Mouse (Mus musculus) heart, postnatal 10 days (tissue): ENCODE results near the gene Cir1. TPM values are rescaled to one million over a fixed set of nuclear protein-coding genes. Genes with fewer than 3 reads are reported as not detected.

Experiments used
- DNase-seq, 2 experiments: peaks; one replicate each; pipeline ENCODE4 v3.0.0; 2021
- intact Hi-C: fragments of 180-260 bp; cut with DNase I; formaldehyde crosslinking; loops from one replicate; pipeline ENCODE4 v1.15.1; 2025
- total RNA-seq, 2 experiments: library from RNA; stranded (reverse); gene quantifications; 2 replicates each; pipeline ENCODE4 v1.2.3; 2021

Gene Cir1
- total RNA-seq, 2 experiments from 2014 or later: 13.7 to 14.0 TPM

- no peak for DNase-seq
- intact Hi-C loops: no loop called here
Observed at GRCm38 (mm10) chr2:73302722-73303121, 9.8 kb downstream of the Cir1 start.

- intact Hi-C loops: no loop called here
- no peak for DNase-seq
Observed at GRCm38 (mm10) chr2:73301979-73302378, 10.5 kb downstream of the Cir1 start.

GRCm38 (mm10) chr2:73298841-73299240, 13.7 kb downstream of the Cir1 start:
- DNase-seq: no peak
- intact Hi-C loops: no loop called here

GRCm38 (mm10) chr2:73298154-73298553, 14.3 kb downstream of the Cir1 start:
- intact Hi-C loops: no loop called here
- no peak for DNase-seq

- intact Hi-C loops: no loop called here
- DNase-seq: no peak
Observed at GRCm38 (mm10) chr2:73295023-73295422, 17.5 kb downstream of the Cir1 start.

- no peak for DNase-seq
- intact Hi-C loops: no loop called here
Observed at GRCm38 (mm10) chr2:73291130-73291529, 21.4 kb downstream of the Cir1 start.

GRCm38 (mm10) chr2:73285630-73286029, 26.9 kb downstream of the Cir1 start:
- intact Hi-C loops: no loop called here
- DNase-seq: no peak

- no peak for DNase-seq
- intact Hi-C loops: no loop called here
Observed at GRCm38 (mm10) chr2:73281707-73282106, 30.8 kb downstream of the Cir1 start.

GRCm38 (mm10) chr2:73281048-73281661, 31.3 kb downstream of the Cir1 start:
- intact Hi-C loops: no loop called here
- DNase-seq: no peak

- DNase-seq: no peak
- intact Hi-C loops: no loop called here
Observed at GRCm38 (mm10) chr2:73280356-73281047, 32.0 kb downstream of the Cir1 start.

- DNase-seq: no peak
Observed at GRCm38 (mm10) chr2:73279271-73280038, 33.0 kb downstream of the Cir1 start.

GRCm38 (mm10) chr2:73278869-73279268, 33.6 kb downstream of the Cir1 start:
- DNase-seq: no peak
- intact Hi-C loops: loop anchor here (1.0 to 10.0 kb wide), 8 partner anchors 112 to 1737 kb away; no protein-coding TSS in a partner anchor

More at GRCm38 (mm10) chr2:73279271-73280038, 33.0 kb downstream of the Cir1 start:
- intact Hi-C loops: loop anchor here (2.0 to 10.0 kb wide), 6 partner anchors 212 to 1737 kb away; no protein-coding TSS in a partner anchor

GRCm38 (mm10) chr2:73278131-73278854, 34.2 kb downstream of the Cir1 start:
- intact Hi-C loops: loop anchor here (1.0 to 10.0 kb wide), 8 partner anchors 111 to 1736 kb away; no protein-coding TSS in a partner anchor
- peak; percentile 91 to 94 for DNase-seq

GRCm38 (mm10) chr2:73277709-73278075, 34.8 kb downstream of the Cir1 start:
- intact Hi-C loops: loop anchor here (1.0 to 10.0 kb wide), 8 partner anchors 110 to 1735 kb away; no protein-coding TSS in a partner anchor
- DNase-seq: no peak

GRCm38 (mm10) chr2:73277021-73277708, 35.3 kb downstream of the Cir1 start:
- intact Hi-C loops: loop anchor here (5.0 to 10.0 kb wide), 5 partner anchors 210 to 1735 kb away; no protein-coding TSS in a partner anchor
- no peak for DNase-seq

- peak; percentile 51 to 53 for DNase-seq
- intact Hi-C loops: loop anchor here (5.0 to 10.0 kb wide), 5 partner anchors 209 to 1734 kb away; no protein-coding TSS in a partner anchor
Observed at GRCm38 (mm10) chr2:73276141-73276571, 36.3 kb downstream of the Cir1 start.

GRCm38 (mm10) chr2:73275261-73276040, 37.0 kb downstream of the Cir1 start:
- no peak for DNase-seq
- intact Hi-C loops: loop anchor here (5.0 to 10.0 kb wide), 5 partner anchors 208 to 1733 kb away; no protein-coding TSS in a partner anchor

- intact Hi-C loops: loop anchor here (5.0 to 10.0 kb wide), 2 partner anchors 542 to 630 kb away; no protein-coding TSS in a partner anchor
- DNase-seq: peak; percentile 59 to 61
Observed at GRCm38 (mm10) chr2:73274119-73274920, 38.2 kb downstream of the Cir1 start.
